Mouse (Mus musculus) neutrophil, adult 5-6 weeks (primary cell): ENCODE measurements around the gene Arvcf. TPM values are rescaled to one million over a fixed set of nuclear protein-coding genes. Genes with fewer than 3 reads are reported as not detected.
A peak's percentile ranks its signal among the peaks of the same experiment; 100 is the strongest.

ENCODE experiments used
- ATAC-seq: fragments of 151-379, 151-347 bp; 2 replicates; pipeline ENCODE4 v1.8.0; 2017; ENCODE audit warnings: mild to moderate bottlenecking, moderate TSS enrichment; ENCODE audit not compliant: insufficient number of reproducible peaks, poor library complexity, low FRiP score, severe bottlenecking; ENCODE audit errors: extremely low read depth
- total RNA-seq: library from RNA; stranded (forward); fragments of 200-1000 nt; gene quantifications from 2 replicates; pipeline ENCODE4 v1.2.3, GENCODE M21; 2017

Arvcf gene
- total RNA-seq, 1 experiment from 2014 or later: 4.7 TPM

GRCm38 (mm10) chr16:18400028-18400427 lies 52.0 kb downstream of the Arvcf start:
- no peak for ATAC-seq

- ATAC-seq: no peak
Observed at GRCm38 (mm10) chr16:18400472-18401216, 52.7 kb downstream of the Arvcf start.

GRCm38 (mm10) chr16:18403285-18403684 lies 55.3 kb downstream of the Arvcf start:
- no peak for ATAC-seq

GRCm38 (mm10) chr16:18405091-18405854 lies 57.3 kb downstream of the Arvcf start:
- ATAC-seq: no peak

GRCm38 (mm10) chr16:18405876-18406275 lies 57.9 kb downstream of the Arvcf start:
- no peak for ATAC-seq

GRCm38 (mm10) chr16:18406293-18406692 lies 58.3 kb downstream of the Arvcf start:
- no peak for ATAC-seq

- ATAC-seq: no peak
Observed at GRCm38 (mm10) chr16:18407912-18408311, 59.9 kb downstream of the Arvcf start.

- ATAC-seq: no peak
Observed at GRCm38 (mm10) chr16:18409776-18410175, 61.8 kb downstream of the Arvcf start.

- ATAC-seq: no peak
Observed at GRCm38 (mm10) chr16:18410418-18410817, 62.4 kb downstream of the Arvcf start.

- ATAC-seq: no peak
Observed at GRCm38 (mm10) chr16:18411026-18411649, 63.2 kb downstream of the Arvcf start.

GRCm38 (mm10) chr16:18411802-18412476 lies 64.0 kb downstream of the Arvcf start:
- ATAC-seq: no peak

GRCm38 (mm10) chr16:18413032-18413816 lies 65.2 kb downstream of the Arvcf start:
- peak; percentile 47 for ATAC-seq

GRCm38 (mm10) chr16:18416094-18416761 lies 68.2 kb downstream of the Arvcf start:
- no peak for ATAC-seq

- ATAC-seq: no peak
Observed at GRCm38 (mm10) chr16:18416837-18417236, 68.9 kb downstream of the Arvcf start.

GRCm38 (mm10) chr16:18417491-18417890 lies 69.5 kb downstream of the Arvcf start:
- no peak for ATAC-seq

GRCm38 (mm10) chr16:18418756-18419602 lies 71.0 kb downstream of the Arvcf start:
- no peak for ATAC-seq

- no peak for ATAC-seq
Observed at GRCm38 (mm10) chr16:18419603-18420026, 71.6 kb downstream of the Arvcf start.
